Mouse (Mus musculus): ENCODE measurements around the gene Aff1.

- TF ChIP-seq CTCF (IDR thresholded peaks at IDR 0.05; ENCODE audit: insufficient read depth, low read depth, low read length) (no peak), POLR2A (IDR thresholded peaks at IDR 0.05; ENCODE audit: insufficient read depth, low read depth, low read length) (no peak)
Observed at GRCm38 (mm10) chr5:103800009-103800408, 107.8 kb downstream of the Aff1 start.

All from olfactory bulb, adult 2 months (tissue).